Mouse (Mus musculus) heart, postnatal 25 days (tissue): Measurements from ENCODE around the gene Cdnf. TPM values are rescaled to one million over a fixed set of nuclear protein-coding genes. Genes with fewer than 3 reads are reported as not detected.

Experiments used
- DNase-seq: peaks from one replicate; pipeline ENCODE4 v3.0.0; 2022; ENCODE audit warnings: low spot score
- intact Hi-C: fragments of 180-260 bp; cut with DNase I; formaldehyde crosslinking; loops from one replicate; pipeline ENCODE4 v1.15.1; 2025
- total RNA-seq, 2 experiments: library from RNA; stranded (reverse); gene quantifications; 2 replicates each; pipeline ENCODE4 v1.2.3; 2021

The Cdnf gene
- total RNA-seq, 2 experiments from 2014 or later: 24.8 to 25.6 TPM

DNA sequence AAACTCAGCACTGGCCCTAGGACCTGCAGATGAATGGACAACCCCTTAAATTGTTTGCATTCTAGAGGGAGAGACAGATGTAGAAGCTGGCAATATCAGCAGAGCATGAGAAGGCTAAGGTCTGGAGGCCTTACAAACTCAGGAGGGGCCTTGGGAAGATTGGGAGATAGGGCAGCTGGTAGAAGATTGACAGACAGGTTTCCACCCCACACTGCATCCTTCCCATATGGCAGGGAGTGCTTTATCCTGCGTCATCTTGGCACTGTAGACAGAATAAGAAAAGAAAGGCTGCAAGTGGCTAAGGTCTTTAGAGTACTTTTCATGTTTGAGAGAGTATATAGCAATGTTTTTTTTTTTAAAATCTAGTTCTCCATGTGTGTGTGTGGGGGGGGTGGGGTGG, 62.3 kb downstream of the Cdnf start:
- no peak for DNase-seq
- intact Hi-C loops: no loop called here

Other genes with a start within 250 kb of the Cdnf start
- 1 to 10 TPM; 9.2 to 9.9 TPM for gene Nmt2, start 228.8 kb upstream of the Cdnf start, total RNA-seq
- 1 to 10 TPM; 3.8 to 4.1 TPM for gene Rpp38, start 180.4 kb upstream of the Cdnf start, total RNA-seq
- under 1 TPM in 1 of 2 experiments, not detected in 1; 0.56 TPM for gene Acbd7, start 176.9 kb upstream of the Cdnf start, total RNA-seq
- gene Olah, start 115.8 kb upstream of the Cdnf start, total RNA-seq: not detected
- 1 to 10 TPM; 1.8 to 2.8 TPM for gene Meig1, start 90.4 kb upstream of the Cdnf start, total RNA-seq
- 1 to 10 TPM; 2.6 to 4.1 TPM for gene Dclre1c, start 88.9 kb upstream of the Cdnf start, total RNA-seq
- gene Suv39h2, start 38.0 kb upstream of the Cdnf start, total RNA-seq: under 1 TPM; 0.70 to 0.75 TPM
- 1 to 10 TPM in 1 of 2 experiments, under 1 TPM in 1; 0.73 to 1.2 TPM for gene Gm45902, start 240 bp upstream of the Cdnf start, total RNA-seq
- gene Hspa14, start 216 bp upstream of the Cdnf start, total RNA-seq: 10 to 100 TPM; 21.3 to 26.5 TPM
- gene Fam107b, start 57.5 kb downstream of the Cdnf start, total RNA-seq: 1 to 10 TPM; 6.8 to 8.2 TPM